Mouse (Mus musculus) left cerebral cortex, adult 9 months (tissue): ENCODE measurements at regions not wholly inside any gene's neighbourhood (a gene's known extent, or its start where the extent isn't known, plus 50 kb on each side); places are given as distances from the start of the nearest gene placed in this dataset.

Experiments
- DNase-seq, 2 experiments: peaks; one replicate each; pipeline ENCODE4 v3.0.0; 2022; ENCODE audit warnings: low spot score in 2 of 2

DNA sequence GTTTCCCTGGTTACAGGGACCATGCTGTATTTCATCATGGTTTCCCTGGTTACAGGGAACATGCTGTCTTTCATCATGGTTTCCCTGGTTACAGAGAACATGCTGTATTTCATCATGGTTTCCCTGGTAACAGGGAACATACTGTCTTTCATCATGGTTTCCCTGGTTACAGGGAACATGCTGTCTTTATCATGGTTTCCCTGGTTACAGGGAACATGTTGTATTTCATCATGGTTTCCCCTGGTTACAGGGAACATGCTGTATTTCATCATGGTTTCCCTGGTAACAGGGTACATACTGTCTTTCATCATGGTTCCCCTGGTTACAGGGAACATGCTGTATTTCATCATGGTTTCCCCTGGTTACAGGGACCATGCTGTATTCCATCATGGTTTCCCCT lies 1579.5 kb downstream of the 4930444P10Rik start:
- DNase-seq: no peak

DNA sequence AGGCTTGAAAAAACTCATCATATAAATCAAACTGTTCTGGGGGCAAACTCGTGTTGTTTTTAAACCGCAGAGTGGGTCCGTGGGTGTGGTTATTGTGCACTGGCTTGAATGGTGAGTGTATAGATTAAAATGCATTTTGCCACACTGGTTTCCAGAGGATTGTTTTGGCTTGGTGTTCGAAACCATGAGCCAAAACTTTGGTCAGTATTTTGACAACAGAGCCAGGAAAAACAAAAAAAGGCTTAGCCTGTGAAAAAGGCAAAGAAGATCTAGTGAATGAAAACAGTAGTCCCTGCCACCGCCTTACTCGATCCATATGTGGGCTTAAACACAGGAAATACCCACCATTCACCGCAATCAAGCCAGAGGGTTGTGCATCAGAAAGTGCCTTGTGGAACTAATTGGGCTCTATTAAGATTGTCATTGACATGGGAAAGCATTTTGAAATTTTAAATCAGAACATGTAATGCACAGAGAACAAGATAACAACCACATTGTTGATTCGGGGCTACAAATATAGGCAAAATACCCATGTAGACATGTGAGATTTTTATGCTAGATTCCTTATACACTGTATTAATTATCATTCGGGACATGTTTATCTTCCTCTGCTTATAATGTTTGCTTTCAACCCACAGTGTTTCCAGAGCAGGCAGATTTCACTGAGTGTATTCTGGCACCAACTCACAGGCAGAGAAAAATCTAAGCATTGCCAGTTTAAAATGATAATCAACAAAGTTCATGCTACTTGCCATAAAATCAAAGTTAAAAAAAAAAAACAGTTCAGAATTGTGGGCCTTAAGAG lies 1580.4 kb downstream of the 4930444P10Rik start:
- no peak for DNase-seq

DNA sequence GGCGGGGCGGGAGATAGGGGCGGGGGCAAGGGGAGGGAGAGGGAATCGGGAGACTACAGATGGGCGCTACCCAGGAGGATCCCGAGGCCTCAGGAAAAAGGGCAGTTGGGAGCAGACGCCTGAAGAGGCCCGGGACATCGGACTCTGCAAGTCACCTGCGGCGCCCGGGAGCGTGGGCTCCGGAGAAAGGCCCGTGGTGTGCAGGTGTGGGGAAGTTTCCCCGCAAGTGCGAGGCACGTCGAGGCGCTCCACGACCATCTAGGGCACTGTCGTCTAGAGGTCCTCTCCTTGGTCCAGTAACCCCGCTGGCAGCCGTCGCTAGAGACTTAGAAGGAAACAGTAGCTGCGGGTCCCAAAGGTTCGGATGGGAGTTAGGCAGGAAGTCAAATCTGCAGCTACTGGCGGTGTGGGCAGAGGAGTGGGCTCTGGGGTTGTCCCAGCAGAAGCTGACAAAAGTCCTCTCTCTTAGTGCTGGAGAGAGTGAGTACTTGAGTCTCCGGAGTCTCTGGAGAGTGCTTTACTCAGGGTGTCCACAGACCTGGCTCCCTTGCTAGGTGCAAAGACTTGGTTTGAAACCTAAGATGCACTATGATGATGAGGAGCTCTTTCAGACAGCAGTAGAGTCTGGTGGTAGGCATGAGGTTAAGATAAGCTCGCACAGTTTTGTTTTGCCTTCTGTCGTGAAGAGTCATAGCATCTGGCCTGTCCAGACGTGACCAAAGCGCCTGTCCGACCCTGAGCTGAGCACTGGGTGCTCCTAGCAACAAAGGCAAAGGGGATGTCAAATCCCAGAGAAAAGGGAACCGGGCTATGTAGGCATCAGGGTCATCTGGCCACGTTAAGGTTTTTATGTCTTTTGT lies 1586.1 kb downstream of the 4930444P10Rik start:
- DNase-seq: no peak

DNA sequence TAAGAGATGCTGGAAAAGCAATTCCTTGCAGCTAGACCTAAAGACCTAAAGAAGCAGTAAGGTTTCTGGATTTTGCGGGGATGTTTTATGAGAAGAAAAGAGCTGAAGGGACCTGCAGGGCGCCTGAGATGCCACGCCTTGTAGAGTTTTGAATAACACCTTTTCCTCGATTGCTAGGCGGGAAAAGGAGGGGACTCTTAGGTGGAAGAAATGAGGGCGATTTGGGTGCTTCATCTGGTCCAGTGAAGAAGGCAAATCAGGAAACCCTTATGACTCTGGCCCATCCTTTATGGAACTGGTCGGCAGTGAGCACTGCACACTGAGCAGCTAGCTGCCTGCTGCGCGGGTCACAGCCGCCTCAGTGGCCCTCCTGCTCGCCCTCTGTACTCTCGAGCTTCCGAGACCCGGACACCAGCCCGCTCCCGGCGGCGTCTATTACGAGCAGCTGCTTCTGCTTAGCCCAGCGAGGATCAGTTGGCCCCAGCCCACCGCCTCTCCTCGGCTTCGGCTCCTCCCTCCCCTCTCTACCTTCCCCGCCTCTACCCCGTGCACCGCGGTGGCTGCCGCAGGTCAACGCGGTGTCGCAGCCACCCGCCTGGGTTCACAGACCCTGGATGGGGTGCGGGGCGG lies 1586.8 kb downstream of the 4930444P10Rik start:
- no peak for DNase-seq

DNA sequence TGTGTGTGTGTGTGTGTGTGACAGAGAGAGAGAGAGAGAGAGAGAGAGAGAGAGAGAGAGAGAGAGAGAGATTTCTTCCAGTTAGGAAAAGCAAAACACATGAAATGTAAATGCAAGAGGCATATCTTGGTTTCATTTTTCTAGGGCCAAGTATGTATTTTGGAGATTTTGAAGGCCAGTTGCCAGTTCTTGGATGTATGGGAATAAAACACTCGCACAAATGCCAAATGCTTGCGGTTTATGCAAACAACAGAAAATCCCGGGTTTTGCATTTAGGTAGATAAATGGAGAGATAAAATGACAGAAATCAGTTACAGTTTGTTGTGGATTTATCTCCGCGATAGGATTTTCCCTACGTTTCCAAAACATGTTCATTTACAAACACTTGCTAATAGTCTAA lies 1587.4 kb downstream of the 4930444P10Rik start:
- no peak for DNase-seq

DNA sequence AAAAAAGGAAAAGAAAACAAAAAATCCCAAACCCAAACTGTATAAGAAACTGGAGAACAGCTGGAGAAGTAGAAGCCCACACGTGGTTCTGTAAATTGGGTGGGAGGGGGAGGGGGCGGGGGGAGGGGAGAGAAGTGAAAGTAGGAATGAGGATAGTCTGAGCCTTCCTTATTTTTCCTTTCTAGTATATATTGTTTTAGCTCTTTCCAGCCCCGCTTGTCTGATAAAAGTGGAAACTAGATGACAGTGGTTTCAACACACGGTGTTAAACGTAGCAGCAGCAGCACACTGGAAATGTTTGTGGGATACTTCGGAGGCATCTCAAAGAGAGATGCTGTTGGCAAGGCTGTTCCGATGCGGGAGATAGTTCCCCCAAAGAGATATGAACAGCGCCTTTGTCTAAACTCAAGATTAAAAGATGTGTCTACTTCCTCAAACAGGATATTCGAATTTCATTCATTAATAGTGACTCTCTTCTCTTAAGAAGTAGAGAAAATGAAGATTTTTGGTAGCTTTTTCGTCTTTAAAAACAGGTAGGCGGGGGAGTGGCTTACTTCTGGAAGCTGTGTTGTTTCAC lies 1588.3 kb downstream of the 4930444P10Rik start:
- DNase-seq: no peak

DNA sequence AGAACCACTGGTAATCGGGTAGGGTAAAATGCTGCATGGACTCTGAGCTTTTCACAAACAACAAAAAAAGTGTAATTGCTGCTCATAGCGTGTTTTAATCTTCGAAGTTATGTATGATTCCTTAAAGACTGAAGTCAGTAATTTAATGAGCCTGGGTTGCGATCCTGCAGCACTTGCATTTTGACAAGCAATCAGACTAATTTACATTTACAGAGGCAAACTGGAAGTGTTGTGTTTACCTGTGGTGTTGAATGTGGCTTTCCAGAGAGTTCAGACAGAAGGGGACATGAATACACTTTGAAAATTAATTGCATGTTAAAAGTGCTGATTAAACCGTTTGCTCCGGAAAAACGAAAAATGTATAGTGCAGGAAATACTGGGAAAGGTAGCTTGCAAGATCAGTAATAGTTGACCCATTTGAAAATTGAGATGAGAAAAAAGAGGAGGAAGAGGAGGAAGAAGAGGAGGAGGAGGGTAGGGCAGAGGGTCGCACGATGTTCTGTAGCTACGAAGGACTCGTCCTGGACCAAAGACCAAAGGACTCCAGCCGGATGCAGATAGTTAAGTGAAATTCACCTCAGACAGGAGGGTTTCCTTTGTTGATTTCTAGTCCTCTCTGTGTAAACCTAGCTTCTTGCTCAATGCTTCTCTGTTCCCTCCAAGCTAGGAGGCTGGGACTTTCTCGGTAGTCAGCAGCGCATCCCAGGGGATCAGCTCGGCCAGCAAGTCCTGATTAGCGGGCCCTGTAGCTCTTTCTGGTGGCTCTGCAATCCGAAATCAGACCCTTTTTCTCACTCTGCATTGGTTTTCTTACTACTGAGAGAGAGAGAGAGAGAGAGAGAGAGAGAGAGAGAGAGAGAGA lies 1589.0 kb downstream of the 4930444P10Rik start:
- no peak for DNase-seq

DNA sequence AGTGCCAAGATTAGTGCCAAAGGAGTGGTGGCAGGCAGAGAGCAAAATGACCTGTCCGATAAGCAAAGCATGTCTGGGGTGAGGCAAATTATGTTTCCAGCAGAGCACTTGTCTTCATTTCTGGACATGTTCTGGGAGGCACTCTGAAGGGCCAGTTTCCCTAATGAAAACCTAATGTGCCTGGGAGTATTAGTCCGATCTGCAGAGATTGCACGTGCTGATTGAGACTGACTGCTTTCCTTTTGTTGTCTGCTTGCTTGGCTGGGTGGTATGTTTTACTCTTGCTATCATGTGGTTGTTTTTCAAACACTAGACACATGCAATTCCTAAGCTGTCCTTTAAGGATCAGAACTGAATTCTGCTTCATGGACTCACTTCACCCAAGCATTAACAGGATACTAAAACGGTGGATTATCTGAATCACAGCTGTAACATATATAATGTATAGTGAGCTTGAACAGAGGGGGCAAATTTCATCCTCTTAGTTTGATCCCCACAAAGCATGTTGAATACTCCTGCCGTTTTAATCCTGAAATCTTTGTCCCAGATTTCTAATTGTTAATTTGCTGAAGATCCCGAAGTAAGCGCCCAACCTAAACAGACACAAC lies 1589.8 kb downstream of the 4930444P10Rik start:
- DNase-seq: no peak

DNA sequence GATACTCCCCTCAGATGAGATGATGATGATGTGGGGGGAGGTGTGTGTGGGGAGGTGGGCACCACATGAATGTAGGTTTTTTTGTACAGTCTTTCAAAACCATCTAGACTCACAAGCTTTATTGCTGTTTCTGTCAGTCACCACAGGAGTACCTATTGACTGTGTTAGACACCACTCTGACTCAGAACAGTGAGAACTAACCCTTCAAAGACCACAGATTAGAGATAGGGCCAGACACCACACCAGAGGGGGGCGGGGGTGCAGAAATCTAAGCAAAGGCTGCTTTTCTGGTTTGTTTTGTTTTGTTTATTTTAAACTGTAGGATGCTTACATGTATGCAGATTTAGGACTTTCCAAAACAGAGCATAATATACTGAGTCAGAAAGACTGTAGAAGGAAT lies 1594.0 kb downstream of the 4930444P10Rik start:
- DNase-seq: no peak

DNA sequence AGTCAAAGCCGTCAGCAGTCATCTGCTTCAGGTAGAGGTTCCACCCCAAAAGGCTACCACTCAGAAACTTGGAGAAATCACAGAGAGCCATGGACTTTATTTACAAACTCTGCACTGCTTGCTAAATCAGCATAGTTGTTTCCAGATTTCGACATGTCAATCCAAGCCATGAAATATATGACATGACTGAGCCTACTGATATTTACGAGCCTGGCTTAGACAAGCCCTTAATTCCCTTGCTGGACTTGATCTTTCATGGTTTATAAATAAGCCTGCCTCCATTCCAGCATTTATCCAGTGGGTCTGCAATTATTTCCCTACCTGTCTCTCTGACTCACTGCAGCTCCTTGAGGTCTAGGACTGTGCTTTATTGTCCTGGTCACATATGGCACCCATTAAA lies 1603.1 kb downstream of the 4930444P10Rik start:
- DNase-seq: no peak

DNA sequence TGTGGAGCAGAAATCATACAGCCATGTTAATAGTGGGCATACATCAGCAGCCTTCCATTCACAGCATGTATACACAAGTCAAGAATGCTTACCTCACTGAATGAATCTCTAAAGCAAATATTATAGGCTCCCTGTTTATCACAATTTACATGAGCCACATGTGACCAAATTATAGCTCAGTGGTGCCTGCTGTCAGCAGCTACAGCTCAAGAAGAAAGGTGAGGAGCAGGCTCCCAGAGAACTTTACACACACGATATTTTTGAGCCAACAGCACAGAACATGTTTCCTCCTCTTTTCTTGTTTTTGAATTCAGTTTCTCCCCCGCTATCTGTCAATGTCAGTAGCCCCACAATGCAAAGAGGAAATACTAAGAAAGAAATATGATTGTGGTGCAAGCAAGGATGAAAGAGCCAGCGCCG lies 1605.4 kb downstream of the 4930444P10Rik start:
- no peak for DNase-seq

DNA sequence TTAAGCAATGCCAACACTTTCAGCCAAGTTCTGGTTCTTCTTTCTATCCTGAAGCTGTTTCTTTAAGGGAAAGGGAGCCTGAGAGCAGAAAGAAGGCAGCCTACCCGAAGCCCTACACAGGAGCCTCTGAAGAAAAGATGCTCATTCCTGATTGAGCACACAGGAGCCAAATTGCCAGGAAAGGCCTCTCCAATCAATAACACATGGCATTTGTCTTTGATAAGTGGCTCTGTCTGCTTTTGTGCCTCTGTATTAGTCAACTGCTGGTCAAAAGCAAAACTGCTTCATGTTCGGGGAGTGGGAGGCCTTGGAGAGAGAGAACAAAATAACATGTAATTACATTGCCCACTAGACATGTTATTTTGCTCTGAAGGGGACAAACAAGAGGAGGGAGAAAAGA lies 1607.4 kb downstream of the 4930444P10Rik start:
- DNase-seq: no peak

DNA sequence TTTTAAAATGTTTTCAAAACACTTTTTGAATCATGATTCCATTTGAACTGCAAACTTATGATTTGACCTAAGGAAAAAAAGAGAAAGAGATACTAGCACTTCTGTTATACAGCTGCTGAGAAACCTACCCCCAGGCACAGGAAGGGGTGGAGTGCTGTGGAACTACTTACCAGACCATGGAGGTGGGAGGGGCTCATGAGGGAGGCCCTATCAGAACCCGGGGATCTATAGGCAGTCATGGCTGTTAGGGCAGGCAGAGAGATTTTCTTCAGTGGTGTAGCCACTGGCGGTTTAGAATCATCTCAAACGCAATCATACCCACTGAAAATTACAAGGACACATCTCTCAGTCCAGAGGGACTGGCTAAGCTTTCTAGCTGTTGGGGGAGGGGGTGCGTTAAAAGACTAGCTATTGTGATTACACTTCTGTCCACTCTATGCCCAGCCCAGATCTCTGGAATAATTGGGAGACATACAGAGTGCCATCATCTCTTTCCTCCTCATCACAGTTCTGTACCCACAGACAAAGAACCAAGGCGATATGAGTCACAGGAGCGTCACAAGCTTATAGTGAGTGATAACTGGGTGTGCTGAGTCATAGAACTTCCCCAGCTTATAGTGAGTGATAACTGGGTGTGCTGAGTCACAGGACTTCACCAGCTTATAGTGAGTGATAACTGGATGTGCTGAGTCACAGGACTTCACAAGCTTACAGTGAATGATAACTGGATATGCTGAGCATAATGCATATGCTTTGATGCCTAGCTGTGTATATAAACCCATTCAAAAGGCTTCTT lies 1608.8 kb downstream of the 4930444P10Rik start:
- peak; percentile 9 to 10 for DNase-seq

DNA sequence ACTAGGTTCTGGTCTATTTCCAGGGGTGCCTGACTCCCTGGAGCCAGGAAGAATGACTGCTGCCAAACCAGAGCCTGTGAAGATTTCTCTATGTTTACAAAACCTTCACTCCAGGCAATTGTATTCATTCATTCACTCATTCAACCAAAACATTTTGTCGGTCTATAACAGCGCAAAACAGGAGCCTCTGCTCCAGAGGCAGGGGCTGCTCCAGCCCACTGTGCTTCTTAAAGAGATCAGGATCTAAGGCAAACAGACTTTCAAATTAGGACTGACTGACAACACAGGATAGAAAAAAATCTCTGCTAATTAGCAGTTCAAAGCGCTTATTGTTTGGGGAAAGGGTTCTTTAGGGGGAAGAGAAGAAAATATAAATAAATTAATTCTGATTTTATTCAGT lies 1620.8 kb downstream of the 4930444P10Rik start:
- no peak for DNase-seq

DNA sequence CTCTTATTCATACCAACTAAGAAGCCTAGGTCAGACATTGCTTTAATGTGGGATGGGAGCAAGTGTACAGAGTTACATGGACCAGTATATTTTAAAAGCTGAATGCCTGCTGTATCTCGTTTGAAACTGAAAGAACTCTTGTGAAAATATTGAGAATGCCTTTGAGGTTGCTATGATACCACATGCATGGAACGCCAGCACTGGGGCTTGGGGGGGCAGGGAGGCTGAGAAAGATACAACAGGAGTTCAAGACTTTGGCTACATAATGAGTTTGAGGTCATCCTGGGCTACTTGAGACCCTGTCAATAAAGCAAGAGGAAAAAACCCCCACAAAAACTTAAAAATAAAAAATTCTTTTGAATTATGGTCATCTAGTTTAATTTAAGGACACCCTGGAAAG lies 1621.6 kb downstream of the 4930444P10Rik start:
- no peak for DNase-seq

DNA sequence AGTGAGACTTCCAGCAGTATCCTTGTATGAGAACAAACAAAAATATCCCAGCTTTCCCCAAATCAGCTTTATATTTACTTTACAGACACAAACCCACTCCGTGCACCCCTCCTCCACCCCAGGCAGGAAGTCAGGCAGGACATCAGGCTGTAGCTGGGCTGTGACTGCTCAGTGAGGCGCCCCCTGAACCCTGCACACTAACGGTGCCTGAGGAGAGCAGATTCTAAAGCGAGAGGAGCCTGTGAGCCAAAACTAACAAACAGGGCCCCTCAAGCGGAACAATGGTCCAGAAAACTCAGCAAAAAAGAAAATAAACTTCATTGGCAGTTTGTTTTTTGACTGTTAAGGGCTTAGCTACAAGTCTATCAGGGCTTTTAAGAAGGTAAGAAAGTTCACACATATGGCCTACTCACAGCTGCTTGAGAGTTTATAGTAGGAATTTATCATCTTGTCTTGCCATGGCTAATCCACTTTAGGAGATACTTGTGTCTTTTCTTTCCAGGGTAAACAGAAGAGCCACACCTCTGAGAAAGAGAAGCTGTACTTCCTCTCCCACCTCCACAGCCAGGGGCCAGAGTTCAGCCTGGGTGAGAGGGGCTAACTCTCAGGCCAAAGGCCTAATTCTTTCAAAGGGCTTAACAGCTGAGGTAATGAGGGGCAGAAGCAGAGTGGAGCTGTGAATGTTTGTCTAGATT lies 1628.2 kb downstream of the 4930444P10Rik start:
- no peak for DNase-seq

DNA sequence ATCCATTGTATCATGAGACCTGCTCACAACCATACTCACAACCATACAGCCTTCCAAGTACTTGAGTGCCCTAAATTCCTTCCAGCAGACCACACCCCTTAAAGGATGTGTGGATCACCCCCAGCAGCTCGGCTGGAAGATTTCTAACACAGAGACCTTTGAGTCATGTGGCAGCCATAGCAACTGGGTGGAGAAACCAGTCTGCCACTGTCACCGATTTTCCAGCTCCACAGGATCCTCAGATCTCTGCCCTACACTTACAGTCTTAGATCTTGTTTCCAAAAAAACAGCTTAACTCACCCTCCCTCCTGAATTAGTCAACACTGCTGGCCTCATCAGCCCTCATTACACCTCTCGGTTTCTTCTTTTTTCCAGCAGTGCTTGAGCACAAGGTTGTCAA lies 1630.6 kb downstream of the 4930444P10Rik start:
- DNase-seq: no peak

DNA sequence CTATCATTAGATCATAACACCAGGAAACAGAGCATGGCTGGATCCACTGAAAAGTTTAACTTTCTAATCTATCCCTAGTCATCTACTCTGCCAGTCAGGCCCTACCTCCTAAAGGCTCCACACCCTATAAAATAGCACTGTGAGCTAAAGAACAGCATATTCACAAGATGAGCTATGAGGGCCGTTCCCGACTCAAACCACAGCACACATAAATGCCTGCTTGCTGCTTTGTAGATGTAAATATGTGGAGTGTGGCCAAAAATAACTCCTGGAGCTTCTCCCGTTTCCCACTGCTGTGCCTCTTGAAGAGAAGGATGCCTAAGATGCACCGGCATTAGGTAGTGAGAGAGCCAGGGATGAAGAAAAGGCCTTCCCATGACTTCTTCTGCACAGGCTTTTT lies 1632.3 kb downstream of the 4930444P10Rik start:
- no peak for DNase-seq

DNA sequence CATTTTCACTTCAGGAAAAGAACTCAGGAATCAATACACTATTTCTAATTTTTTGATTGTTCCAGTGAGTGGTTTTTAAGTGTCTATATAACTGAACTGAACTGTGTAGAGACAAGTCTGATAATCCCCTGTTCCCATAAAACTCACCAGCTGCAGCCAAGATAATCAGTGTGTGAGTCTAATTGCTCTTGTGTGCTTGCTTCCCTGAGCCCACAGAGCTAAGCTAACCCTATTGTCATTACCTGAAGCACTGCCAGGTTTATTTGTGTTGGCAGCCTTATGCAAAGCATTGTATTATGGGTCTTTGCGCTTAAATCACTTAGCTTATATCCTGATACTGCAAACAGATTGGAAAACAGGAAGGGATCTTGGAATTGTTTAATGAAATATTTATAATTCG lies 1663.8 kb downstream of the 4930444P10Rik start:
- no peak for DNase-seq
